Mouse (Mus musculus): ENCODE data around the gene Polr1d. TPM values are rescaled to one million over a fixed set of nuclear protein-coding genes. Genes with fewer than 3 reads are reported as not detected.

The Polr1d gene
- polyA plus RNA-seq, 1 experiment: 36.8 TPM

- peak; percentile 60; the same call in 1 of the 2 replicates for TF ChIP-seq POLR2A (IDR thresholded peaks at IDR 0.05; ENCODE audit: borderline replicate concordance, extremely low read depth, low read depth, low read length)
- no peak for TF ChIP-seq CTCF (IDR thresholded peaks at IDR 0.05; ENCODE audit: insufficient read depth, low read length)
- peaks cover 22% of the 10 kb centered on the region for H3K4me1 ChIP-seq (ENCODE audit: control insufficient read depth, insufficient read depth, low read length)
- DNase-seq: peak; percentile 91
- peak overlapping the region; percentile 81 for H3K4me3 ChIP-seq (replicated peaks; ENCODE audit: extremely low read depth, low read depth, low read length)
- WGBS: under 1% methylated on average over 57 of the region's 57 CpGs
These were observed 620 bp downstream of the Polr1d start for GRCm38 (mm10) chr5:147077305-147078034.

GRCm38 (mm10) chr5:147078110-147078900 lies 1.5 kb downstream of the Polr1d start:
- Histone ChIP-seq H3K4me1 (ENCODE audit: control insufficient read depth, insufficient read depth, low read length) (peaks cover 17% of the 10 kb centered on the region), H3K4me3 (replicated peaks; ENCODE audit: extremely low read depth, low read depth, low read length) (peak overlapping the region; percentile 81)
- no peak for TF ChIP-seq CTCF (IDR thresholded peaks at IDR 0.05; ENCODE audit: insufficient read depth, low read length)
- DNase-seq: no peak
- WGBS: 21% methylated on average over 11 of the region's 11 CpGs

DNA sequence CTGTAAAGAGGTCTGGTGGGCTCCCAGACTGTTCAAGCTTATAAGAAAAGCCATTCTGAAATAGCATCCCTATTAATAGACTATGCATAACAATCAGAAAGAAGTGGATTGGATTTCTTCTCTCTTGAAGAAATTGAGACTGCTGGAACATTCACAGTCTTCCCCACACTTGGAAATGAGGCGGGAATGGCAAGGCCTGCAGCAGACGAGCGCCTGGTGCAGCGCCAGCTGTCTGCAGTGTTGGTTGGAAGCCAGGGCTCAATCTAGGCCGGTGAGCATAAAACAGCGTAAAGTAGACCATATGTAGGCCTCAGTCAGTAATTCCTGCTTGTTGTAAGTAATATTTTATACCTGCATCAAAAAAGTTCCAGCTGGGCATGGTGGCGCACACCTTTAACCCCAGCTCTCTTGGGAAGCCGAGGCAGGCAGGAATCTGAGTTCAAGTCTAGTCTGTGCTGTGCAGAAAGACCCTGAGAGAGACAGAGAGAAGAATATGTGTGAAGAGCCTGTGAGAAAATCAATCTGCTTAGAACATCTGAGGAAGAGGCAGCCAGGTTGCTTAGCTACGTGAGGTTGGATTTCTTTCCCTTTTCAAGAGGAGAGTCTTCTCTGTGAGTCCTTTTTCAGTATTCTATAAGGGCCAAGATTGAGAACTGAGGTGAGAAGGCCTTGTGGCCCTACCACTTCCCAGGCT lies 8.5 kb downstream of the Polr1d start:
- no peak for DNase-seq
- TF ChIP-seq CTCF (IDR thresholded peaks at IDR 0.05; ENCODE audit: insufficient read depth, low read length): no peak
- no peak for TF ChIP-seq POLR2A (IDR thresholded peaks at IDR 0.05; ENCODE audit: borderline replicate concordance, extremely low read depth, low read depth, low read length)
- Histone ChIP-seq H3K4me3 (replicated peaks; ENCODE audit: extremely low read depth, low read depth, low read length) (no peak overlapping the region), H3K4me1 (ENCODE audit: control insufficient read depth, insufficient read depth, low read length) (no peaks in the 10 kb centered on the region; the same call in 1 of the 2 replicates)
- 80% methylated on average over 9 of the region's 9 CpGs for WGBS

- Histone ChIP-seq H3K4me1 (ENCODE audit: control insufficient read depth, insufficient read depth, low read length) (no peaks in the 10 kb centered on the region; the same call in 1 of the 2 replicates), H3K4me3 (replicated peaks; ENCODE audit: extremely low read depth, low read depth, low read length) (no peak overlapping the region)
- 89% methylated on average over 4 of the region's 4 CpGs for WGBS
- no peak for DNase-seq
- no peak for TF ChIP-seq CTCF (IDR thresholded peaks at IDR 0.05; ENCODE audit: insufficient read depth, low read length)
- no peak for TF ChIP-seq POLR2A (IDR thresholded peaks at IDR 0.05; ENCODE audit: borderline replicate concordance, extremely low read depth, low read depth, low read length)
These were observed 10.0 kb downstream of the Polr1d start for GRCm38 (mm10) chr5:147086816-147087215.

GRCm38 (mm10) chr5:147089836-147090235 lies 13.0 kb downstream of the Polr1d start:
- 64% methylated on average over 3 of the region's 3 CpGs for WGBS
- TF ChIP-seq CTCF (IDR thresholded peaks at IDR 0.05; ENCODE audit: insufficient read depth, low read length) (no peak), POLR2A (IDR thresholded peaks at IDR 0.05; ENCODE audit: borderline replicate concordance, extremely low read depth, low read depth, low read length) (no peak)
- Histone ChIP-seq H3K4me3 (replicated peaks; ENCODE audit: extremely low read depth, low read depth, low read length) (no peak overlapping the region), H3K4me1 (ENCODE audit: control insufficient read depth, insufficient read depth, low read length) (no peaks in the 10 kb centered on the region; the same call in 1 of the 2 replicates)
- DNase-seq: no peak

DNA sequence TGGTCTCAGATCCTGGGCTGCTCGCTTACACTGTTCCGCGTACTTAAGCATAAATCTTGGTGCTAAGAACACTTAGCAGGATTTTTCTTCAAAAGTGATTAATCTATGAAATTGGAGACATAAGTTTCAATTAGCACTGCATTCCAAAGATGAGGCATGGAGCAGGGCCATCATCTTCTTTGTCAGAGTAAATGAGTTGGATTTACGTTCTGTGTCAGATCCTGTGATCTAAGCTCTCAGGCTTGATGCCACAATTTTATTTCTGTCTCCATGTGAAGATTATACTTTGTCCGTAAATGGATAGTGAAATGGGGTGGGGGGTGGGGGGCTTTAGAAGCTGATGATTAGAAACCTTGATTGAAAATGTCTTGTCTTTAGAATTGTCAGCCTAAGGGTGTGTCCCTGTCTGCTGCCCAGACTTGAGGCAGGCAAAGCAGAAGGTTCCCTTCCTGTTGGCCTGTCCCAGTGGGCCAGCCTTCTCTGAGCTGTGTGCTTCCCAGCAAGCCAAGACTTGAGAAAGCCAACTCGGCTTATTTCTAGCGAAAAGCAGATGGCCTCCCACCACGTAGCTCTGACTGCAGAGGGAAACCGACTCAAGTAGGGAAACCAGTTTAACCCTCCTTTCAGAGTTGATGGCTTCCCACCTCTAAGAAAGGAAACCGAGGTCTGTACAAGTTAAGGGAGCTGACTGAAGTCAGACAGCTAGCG lies 13.6 kb downstream of the Polr1d start:
- WGBS: 81% methylated on average over 11 of the region's 11 CpGs
- no peak for TF ChIP-seq POLR2A (IDR thresholded peaks at IDR 0.05; ENCODE audit: borderline replicate concordance, extremely low read depth, low read depth, low read length)
- no peak for TF ChIP-seq CTCF (IDR thresholded peaks at IDR 0.05; ENCODE audit: insufficient read depth, low read length)
- Histone ChIP-seq H3K4me3 (replicated peaks; ENCODE audit: extremely low read depth, low read depth, low read length) (no peak overlapping the region), H3K4me1 (ENCODE audit: control insufficient read depth, insufficient read depth, low read length) (no peaks in the 10 kb centered on the region; the same call in 1 of the 2 replicates)
- DNase-seq: no peak

- 89% methylated on average over 7 of the region's 7 CpGs for WGBS
- no peak for DNase-seq
- Histone ChIP-seq H3K4me1 (ENCODE audit: control insufficient read depth, insufficient read depth, low read length) (no peaks in the 10 kb centered on the region; the same call in 1 of the 2 replicates), H3K4me3 (replicated peaks; ENCODE audit: extremely low read depth, low read depth, low read length) (no peak overlapping the region)
- TF ChIP-seq CTCF (IDR thresholded peaks at IDR 0.05; ENCODE audit: insufficient read depth, low read length): no peak
- TF ChIP-seq POLR2A (IDR thresholded peaks at IDR 0.05; ENCODE audit: borderline replicate concordance, extremely low read depth, low read depth, low read length): no peak
These were observed 15.6 kb downstream of the Polr1d start for GRCm38 (mm10) chr5:147092448-147092847.

DNA sequence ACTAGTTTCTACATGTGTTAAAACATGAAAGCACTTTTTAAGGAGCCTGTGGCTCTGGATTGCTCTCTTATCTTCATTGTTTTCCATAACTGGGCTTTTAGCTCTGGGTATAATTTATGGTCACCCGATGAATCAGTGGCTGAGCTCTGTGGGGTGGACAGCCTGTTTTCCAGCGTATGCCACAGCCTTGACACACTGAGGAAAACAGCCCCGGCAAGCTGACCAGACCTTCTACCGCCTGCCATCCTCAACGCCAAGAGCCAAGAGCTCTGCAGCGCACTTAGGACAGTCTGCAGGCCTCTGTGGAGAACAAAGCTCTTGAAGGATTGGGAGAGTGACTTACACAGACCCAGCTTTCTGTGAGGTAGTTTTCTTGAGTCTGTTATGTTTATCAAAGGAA lies 17.4 kb downstream of the Polr1d start:
- Histone ChIP-seq H3K4me3 (replicated peaks; ENCODE audit: extremely low read depth, low read depth, low read length) (no peak overlapping the region), H3K4me1 (ENCODE audit: control insufficient read depth, insufficient read depth, low read length) (no peaks in the 10 kb centered on the region; the same call in 1 of the 2 replicates)
- 81% methylated on average over 6 of the region's 6 CpGs for WGBS
- no peak for DNase-seq
- TF ChIP-seq CTCF (IDR thresholded peaks at IDR 0.05; ENCODE audit: insufficient read depth, low read length) (no peak), POLR2A (IDR thresholded peaks at IDR 0.05; ENCODE audit: borderline replicate concordance, extremely low read depth, low read depth, low read length) (no peak)

GRCm38 (mm10) chr5:147096586-147096985 lies 19.7 kb downstream of the Polr1d start:
- Histone ChIP-seq H3K4me1 (ENCODE audit: control insufficient read depth, insufficient read depth, low read length) (no peaks in the 10 kb centered on the region), H3K4me3 (replicated peaks; ENCODE audit: extremely low read depth, low read depth, low read length) (no peak overlapping the region)
- DNase-seq: no peak
- TF ChIP-seq POLR2A (IDR thresholded peaks at IDR 0.05; ENCODE audit: borderline replicate concordance, extremely low read depth, low read depth, low read length) (no peak), CTCF (IDR thresholded peaks at IDR 0.05; ENCODE audit: insufficient read depth, low read length) (no peak)
- WGBS: 98% methylated on average over 4 of the region's 4 CpGs
